Mouse (Mus musculus) Muller cell, postnatal 12 days (primary cell): Measurements from ENCODE around the gene 4921539E11Rik.
A peak's percentile ranks its signal among the peaks of the same experiment; 100 is the strongest.

Experiments used
- DNase-seq: peaks from one replicate; pipeline ENCODE4 v3.0.0-alpha.2; 2015; ENCODE audit errors: inconsistent ontology term

Gene 4921539E11Rik

DNA sequence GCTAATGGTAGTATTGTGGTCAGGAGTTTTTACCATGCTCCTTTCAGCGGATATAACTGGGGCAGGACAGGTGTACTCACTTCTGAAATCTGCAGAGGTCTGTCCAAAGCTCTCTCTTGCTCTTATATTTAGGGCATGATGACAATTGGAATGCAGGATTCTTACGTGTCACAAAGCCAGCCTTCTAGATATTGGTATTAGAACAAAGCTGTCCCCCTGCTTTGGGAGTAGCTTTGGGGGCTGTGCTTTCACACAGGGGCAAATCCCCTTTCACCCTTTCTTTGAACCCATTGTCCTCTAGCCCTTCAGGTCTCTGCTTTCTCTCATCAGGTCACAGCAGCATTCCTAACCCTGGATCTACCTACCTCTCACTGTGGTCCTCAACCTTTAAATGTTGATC lies at the start of gene 4921539E11Rik:
Gene 4921539E11Rik, minus strand, starts transcription at position 101 of the 400 bp plus-strand sequence.
- no peak for DNase-seq

- no peak for DNase-seq
Observed at GRCm38 (mm10) chr4:103335134-103335533, 44.5 kb upstream of the 4921539E11Rik start.

DNA sequence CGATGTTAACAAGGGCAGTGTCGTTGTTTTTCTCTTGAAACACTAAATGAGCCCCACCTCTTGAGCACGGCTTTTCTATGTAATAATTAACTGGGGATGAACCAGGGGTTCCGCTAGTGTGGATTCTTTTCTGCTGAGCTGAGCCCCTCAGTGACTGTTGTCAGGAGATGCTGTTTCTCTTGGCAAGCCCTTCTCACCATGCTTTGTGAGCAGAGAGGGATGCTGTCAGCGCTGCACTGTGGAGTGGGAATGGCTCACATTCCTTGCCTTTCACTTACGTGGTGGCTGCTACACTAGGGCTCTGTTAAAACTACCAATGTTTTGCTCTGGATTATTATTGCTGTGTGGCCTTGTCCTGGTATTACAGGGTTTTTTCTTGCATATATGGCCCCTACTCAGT lies 38.7 kb upstream of the 4921539E11Rik start:
- peak; percentile 35 for DNase-seq

- DNase-seq = no peak
Observed at GRCm38 (mm10) chr4:103326994-103327393, 36.3 kb upstream of the 4921539E11Rik start.

DNA sequence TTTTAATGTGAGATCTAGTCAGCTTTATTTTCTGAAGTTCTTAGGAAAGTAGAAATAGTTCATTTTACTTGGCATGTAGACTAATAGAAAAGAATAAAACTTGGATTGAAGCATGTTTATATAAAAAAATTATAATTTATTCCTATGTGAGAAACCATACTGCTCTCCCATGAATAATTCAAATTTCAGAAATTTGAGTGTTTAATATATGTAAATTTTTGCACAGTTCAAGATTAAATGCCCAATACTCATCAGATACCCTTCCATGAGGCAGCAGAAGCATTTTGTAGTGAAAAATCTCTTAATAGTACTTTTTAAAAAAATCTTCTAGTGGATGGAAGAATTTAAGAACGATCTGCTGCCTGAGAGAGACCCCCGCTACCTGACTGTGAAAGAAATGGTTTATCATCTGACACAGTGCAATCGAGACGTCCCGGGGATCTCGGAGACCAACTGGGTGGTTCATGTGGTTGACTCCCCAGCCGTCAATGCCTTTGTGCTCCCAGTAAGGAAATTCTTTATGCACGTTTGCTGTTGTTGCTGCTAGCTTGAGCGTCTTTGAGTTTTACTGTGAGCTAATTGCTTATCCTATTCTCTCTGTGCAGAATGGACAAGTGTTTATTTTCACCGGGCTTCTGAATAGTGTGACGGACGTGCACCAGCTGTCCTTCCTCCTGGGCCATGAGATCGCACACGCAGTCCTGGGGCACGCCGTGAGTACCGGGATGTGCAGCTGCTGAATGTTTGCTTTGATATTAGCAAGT lies 34.2 kb upstream of the 4921539E11Rik start:
- no peak for DNase-seq

DNA sequence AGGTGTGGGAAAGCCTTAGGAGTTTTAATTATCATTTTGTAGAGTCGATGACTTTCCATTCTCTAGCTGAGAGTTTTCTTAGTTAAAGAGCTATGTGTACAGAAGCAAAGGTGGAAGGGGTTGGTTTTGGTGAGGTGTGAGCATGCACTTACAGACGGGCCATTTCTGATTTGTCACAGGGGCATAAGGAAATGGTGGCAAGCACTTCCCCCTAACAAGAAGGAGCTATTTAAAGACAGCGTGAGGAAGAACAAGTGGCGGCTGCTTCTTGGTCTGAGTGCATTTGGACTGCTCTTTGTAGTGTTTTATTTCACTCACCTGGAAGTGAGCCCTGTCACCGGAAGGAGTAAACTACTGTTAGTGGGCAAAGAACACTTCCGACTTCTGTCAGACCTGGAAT lies 30.8 kb upstream of the 4921539E11Rik start:
- DNase-seq = no peak

DNA sequence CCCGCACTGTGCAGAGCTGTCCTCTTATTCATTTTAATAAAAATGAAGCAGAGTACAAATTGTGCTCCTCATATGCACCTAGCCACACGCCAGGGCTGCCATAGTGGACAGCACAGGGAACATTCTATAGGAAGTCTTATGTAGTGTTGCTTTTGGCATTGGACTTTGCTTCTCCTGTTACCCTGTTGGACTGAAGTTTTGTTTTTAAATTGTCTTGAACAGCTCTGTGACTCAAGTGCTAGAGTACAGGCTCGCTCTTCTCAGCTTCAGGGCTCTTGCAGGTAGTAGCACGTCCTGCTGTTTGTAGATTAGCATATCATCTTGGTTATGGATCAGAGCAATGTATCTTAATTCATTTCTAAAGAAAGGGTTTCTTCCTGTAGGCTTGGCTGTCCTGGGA lies 25.2 kb upstream of the 4921539E11Rik start:
- no peak for DNase-seq

DNA sequence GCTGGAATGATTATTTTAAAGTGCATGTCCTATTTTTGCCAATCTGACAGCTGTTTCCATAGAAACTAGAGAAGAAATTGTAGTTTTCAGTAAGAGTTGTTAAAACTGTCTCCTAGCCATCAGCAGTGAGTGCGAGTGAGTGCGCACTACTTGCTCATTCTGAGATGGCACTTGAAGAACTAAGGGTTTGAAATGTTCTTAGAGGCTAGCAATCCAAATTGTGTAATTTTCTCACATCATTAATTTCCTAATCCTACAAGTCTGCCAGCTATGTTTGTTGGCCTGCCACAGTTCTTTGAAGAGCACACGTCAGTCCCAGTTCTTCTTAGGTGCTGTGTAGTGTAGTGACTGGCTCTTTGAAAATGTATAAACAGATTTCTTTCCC lies 23.9 kb upstream of the 4921539E11Rik start:
- DNase-seq = peak; percentile 17

GRCm38 (mm10) chr4:103313587-103314525 lies 23.2 kb upstream of the 4921539E11Rik start, which contains the start of gene Oma1:
Oma1 (plus strand) TSS chr4:103313812.
- DNase-seq = peak; percentile 99

GRCm38 (mm10) chr4:103303851-103304250 lies 13.2 kb upstream of the 4921539E11Rik start:
- no peak for DNase-seq

GRCm38 (mm10) chr4:103299342-103299741 lies 8.7 kb upstream of the 4921539E11Rik start:
- DNase-seq = no peak

DNA sequence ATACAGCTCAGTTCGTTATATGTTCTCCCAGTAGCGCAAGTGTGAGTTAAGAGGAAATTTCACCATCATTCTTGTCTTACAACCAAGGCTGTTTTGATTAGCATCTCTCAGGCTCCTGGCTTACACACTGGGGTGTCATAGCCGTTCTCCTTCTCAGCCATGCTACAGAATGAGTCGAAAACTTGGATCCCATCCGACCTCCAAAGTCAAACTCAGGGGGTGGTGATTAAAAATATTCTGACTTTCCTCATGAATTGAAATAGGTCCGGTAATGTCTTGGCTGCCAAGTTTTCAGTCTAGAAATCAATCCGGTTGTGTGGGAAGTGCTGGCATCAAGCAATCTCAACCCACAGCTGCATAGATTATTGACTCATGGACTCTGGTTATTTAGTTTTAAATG lies 2.3 kb downstream of the 4921539E11Rik start:
- no peak for DNase-seq

DNA sequence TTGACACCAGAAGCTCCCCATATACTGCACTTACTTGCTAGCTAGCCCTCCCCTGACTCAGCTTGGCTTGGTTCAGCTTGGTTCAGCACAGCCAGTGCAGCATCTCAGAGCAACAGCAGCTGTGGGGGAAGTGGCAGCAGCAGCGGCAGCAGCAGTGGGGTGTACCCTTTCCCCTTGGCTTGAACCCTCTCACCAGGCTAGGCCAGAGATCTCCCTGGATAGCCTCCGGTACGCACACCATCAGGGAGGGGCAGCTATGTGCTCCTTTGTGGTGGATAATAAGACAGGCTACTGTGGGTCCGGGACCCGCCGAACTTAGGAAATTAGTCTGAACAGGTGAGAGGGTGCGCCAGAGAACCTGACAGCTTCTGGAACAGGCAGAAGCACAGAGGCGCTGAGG lies 17.6 kb downstream of the 4921539E11Rik start:
- no peak for DNase-seq

DNA sequence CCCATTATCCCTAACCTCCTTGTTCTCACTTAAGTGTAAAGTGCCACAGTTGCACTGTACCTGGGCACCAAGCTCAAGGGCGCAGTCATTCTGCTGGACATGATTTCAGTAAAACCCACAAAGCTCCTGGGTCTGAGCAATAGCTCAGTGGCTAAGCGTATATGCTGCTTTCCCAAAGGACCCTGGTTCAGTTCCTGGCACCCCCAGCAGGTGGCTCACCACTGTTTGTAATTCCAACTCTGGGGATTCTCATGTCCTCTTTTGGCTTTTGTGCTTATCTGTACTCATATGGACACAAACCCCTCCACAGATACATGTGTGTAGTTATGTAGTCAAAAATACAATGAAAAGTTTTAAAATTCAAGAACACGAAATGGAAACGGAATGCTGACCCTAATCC lies 21.3 kb downstream of the 4921539E11Rik start:
- no peak for DNase-seq

- peak; percentile 9 for DNase-seq
Observed at GRCm38 (mm10) chr4:103265166-103265565, 25.5 kb downstream of the 4921539E11Rik start.

DNA sequence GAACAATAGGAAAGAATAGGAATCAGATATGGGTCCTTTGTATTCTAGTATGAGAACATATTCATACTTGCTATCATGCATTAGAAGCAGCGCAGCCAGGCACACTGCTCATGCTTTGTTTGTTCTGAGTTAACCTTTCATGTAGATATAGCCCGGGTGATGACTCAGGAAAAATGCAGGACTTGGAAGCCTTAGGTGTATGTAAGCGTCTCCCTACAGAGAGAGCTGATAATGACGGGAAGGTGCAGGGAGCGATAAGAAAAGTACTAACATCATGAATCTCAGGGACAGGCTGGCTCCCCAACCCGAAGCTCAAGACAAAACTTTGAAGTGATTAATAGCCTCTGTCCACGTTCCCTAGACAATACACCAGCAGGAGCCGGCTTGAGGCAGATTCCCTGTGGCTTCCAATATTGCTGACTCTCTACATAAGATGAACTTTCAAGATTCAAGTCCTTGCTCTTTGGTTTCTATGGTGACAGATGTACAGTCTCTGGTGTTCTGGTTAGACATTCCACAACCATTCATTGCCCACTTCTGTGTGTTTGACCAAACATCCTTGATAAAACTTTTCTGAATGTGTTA lies 26.8 kb downstream of the 4921539E11Rik start:
- no peak for DNase-seq

GRCm38 (mm10) chr4:103263378-103263777 lies 27.3 kb downstream of the 4921539E11Rik start:
- no peak for DNase-seq

GRCm38 (mm10) chr4:103258817-103259216 lies 31.8 kb downstream of the 4921539E11Rik start:
- DNase-seq = no peak

DNA sequence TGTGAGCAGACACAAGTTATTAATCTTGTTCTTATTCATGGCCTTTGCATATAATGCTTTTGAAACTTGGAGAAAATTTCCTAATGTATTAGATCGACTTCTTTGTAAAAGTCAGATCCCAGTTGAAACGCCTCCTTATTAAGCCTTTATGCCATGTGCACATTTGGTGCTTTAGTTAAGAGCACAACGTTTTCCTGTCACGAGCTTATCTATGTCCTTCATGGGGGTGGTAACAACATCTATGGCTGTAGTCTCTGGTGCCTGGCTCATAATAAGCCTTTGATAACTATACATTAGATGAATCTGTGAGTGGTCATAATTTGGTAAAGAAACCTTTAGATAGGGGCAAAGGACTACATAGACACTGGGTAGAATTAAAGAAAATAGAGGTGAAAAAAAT lies 36.8 kb downstream of the 4921539E11Rik start:
- DNase-seq = no peak

DNA sequence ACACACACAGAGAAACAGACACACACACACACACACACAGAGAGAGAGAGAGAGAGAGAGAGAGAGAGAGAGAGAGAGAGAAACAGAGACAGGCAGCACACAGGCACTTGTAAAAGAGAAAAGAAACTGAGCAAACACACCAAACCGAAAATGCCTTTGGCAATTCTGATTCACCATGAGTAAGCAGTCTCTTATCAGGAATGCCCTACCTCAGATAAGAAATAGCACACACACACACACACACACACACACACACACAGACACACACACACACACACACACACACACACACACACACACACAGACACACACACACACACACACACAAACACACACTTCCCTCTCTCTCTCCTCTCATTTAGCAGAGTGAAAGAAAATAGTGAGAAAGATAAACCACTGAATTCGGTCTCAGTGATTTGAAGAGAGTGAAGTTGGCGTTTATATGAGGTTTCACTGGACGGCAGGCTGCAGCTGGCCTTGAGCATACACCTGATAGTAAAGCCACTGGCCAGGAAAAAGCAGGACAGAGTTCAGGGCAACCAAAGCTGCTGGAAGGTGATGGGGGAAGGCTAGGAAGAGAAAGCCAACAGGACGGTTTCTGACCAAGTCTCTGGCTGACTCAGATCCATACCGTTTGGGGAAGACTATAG lies 41.1 kb downstream of the 4921539E11Rik start:
- no peak for DNase-seq

DNA sequence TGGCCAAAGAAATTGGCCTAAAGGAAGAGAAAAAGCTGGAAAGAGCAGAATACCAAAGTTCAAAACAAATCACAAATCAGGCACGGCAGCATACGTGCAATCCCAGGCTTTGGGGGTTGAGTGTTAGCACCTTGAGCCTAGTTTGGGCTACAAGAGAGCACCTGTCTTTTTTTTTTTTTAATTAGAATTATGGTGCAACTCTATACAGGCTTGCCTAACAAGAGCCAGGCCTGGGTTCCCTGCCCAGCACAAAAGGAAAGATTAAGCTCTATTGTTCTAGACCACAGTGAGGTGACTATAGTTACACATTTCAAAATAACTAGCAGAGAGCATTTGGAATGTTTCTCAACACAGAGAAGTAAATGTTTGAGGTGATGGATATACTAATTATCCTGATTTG lies 42.9 kb downstream of the 4921539E11Rik start:
- no peak for DNase-seq

DNA sequence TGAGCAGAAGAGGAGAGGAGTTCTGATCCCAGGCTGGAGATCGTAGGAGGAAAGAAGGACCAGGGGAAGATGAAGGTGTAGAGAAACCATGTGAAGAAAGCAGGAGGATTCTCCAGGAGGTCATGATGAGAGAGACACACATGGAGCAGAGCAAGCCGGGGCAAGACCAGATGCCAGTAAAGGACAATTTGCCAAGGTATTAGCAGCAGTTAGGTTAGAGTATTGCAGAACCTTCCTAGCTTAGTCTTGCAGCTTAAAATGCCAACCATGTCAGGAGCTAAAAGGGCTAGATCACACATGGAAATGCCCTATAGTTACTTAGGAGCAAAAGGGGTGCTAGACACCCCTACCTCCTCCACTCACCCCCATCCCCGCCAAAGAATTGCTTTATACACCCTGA lies 43.4 kb downstream of the 4921539E11Rik start:
- no peak for DNase-seq
